Mouse (Mus musculus) liver, embryonic 11.5 days (tissue): ENCODE measurements around the gene Qsox2. TPM values are rescaled to one million over a fixed set of nuclear protein-coding genes. Genes with fewer than 3 reads are reported as not detected.
A peak's percentile ranks its signal among the peaks of the same experiment; 100 is the strongest.

Experiments used
- ATAC-seq: fragments of 200-750 bp; cut with Nextera tagmentation; replicated peaks from 2 replicates; pipeline ENCODE4 v1.8.0; 2017; ENCODE audit warnings: moderate number of reproducible peaks, mild to moderate bottlenecking, moderate TSS enrichment, moderate library complexity; ENCODE audit not compliant: low FRiP score
- DNase-seq: peaks from one replicate; pipeline ENCODE4 v3.0.0-alpha.2; 2017; ENCODE audit warnings: low spot score
- H3K27ac ChIP-seq: fragments of 300-500 bp; sonication (generic); 2 replicates; pipeline ENCODE4 v1.5.1; 2014; ENCODE audit warnings: mild to moderate bottlenecking, low read depth, low read length, control low read depth
- H3K27me3 ChIP-seq: fragments of 300-500 bp; sonication (generic); replicated peaks from 2 replicates; pipeline ENCODE4 v1.6.1; 2014; ENCODE audit warnings: low read length, mixed read lengths; ENCODE audit not compliant: control insufficient read depth, insufficient read depth
- H3K36me3 ChIP-seq: fragments of 300-500 bp; sonication (generic); 2 replicates; pipeline ENCODE4 v1.6.1; 2014; ENCODE audit warnings: mild to moderate bottlenecking, low read length, moderate library complexity, mixed read lengths; ENCODE audit not compliant: control insufficient read depth, insufficient read depth
- H3K4me1 ChIP-seq: fragments of 300-500 bp; sonication (generic); replicated peaks from 2 replicates; pipeline ENCODE4 v1.6.1; 2014; ENCODE audit warnings: low read length, mixed read lengths; ENCODE audit not compliant: control insufficient read depth, insufficient read depth
- H3K4me2 ChIP-seq: fragments of 300-500 bp; sonication (generic); 2 replicates; pipeline ENCODE4 v1.6.1; 2014; ENCODE audit warnings: mild to moderate bottlenecking, control low read depth, moderate library complexity
- H3K4me3 ChIP-seq: fragments of 300-500 bp; sonication (generic); 2 replicates; pipeline ENCODE4 v1.5.1; 2014; ENCODE audit warnings: low read depth, low read length, control low read depth
- H3K9ac ChIP-seq: fragments of 300-500 bp; sonication (generic); 2 replicates; pipeline ENCODE4 v1.6.1; 2014; ENCODE audit warnings: low read depth, low read length, control low read depth
- H3K9me3 ChIP-seq: fragments of 300-500 bp; sonication (generic); 2 replicates; pipeline ENCODE4 v1.6.1; 2016; ENCODE audit warnings: low read length, inconsistent platforms, mixed read lengths; ENCODE audit not compliant: control insufficient read depth
- WGBS: fragments of 180-500 bp; shearing (Covaris S2); extraction: QIAGEN DNeasy Blood & Tissue Kit; methylation state at CpG from one replicate; pipeline ENCODE4 v1.1.7; 2014; 5-methylcytosine and 5-hydroxymethylcytosine counted together
- polyA plus RNA-seq: library from polyadenylated mRNA; unstranded; fragments of >200 nt; fragmentation: Nextera tagmentation; extraction: Ambion mirVana; gene quantifications from 2 replicates; pipeline ENCODE4 v1.2.1, GENCODE M21; 2014

The Qsox2 gene
- polyA plus RNA-seq, 1 experiment from 2014 or later = 14.7 TPM

GRCm38 (mm10) chr2:26264646-26265045, 27.3 kb upstream of the Qsox2 start:
- H3K9me3 ChIP-seq = no peaks in the 10 kb centered on the region
- DNase-seq (no peak), ATAC-seq (no peak)
- no peaks in the 10 kb centered on the region for H3K4me1 ChIP-seq
- WGBS = 58% methylated on average over 4 of the region's 4 CpGs
- H3K9ac ChIP-seq = no peak overlapping the region
- H3K4me2 ChIP-seq = no peak overlapping the region
- no peak overlapping the region for H3K27ac ChIP-seq
- no peak overlapping the region for H3K4me3 ChIP-seq
- H3K36me3 ChIP-seq = no peaks in the 10 kb centered on the region
- no peaks in the 10 kb centered on the region for H3K27me3 ChIP-seq

- H3K4me2 ChIP-seq = no peak overlapping the region
- H3K4me3 ChIP-seq = no peak overlapping the region
- H3K9me3 ChIP-seq = no peaks in the 10 kb centered on the region
- no peaks in the 10 kb centered on the region for H3K4me1 ChIP-seq
- H3K27ac ChIP-seq = no peak overlapping the region
- 76% methylated on average over 16 of the region's 16 CpGs for WGBS
- no peak overlapping the region for H3K9ac ChIP-seq
- H3K36me3 ChIP-seq = no peaks in the 10 kb centered on the region
- no peak for ATAC-seq
- H3K27me3 ChIP-seq = peaks cover 6% of the 10 kb centered on the region; the same call in 1 of the 2 replicates
- no peak for DNase-seq
Observed at GRCm38 (mm10) chr2:26257315-26258096, 20.2 kb upstream of the Qsox2 start.

GRCm38 (mm10) chr2:26254816-26255215, 17.5 kb upstream of the Qsox2 start:
- no peaks in the 10 kb centered on the region for H3K36me3 ChIP-seq
- ATAC-seq (no peak), DNase-seq (no peak)
- WGBS = 65% methylated on average over 4 of the region's 4 CpGs
- H3K27ac ChIP-seq = no peak overlapping the region
- H3K27me3 ChIP-seq = peaks cover 6% of the 10 kb centered on the region; the same call in 1 of the 2 replicates
- H3K4me3 ChIP-seq = no peak overlapping the region
- no peaks in the 10 kb centered on the region for H3K4me1 ChIP-seq
- no peak overlapping the region for H3K9ac ChIP-seq
- no peak overlapping the region for H3K4me2 ChIP-seq
- H3K9me3 ChIP-seq = no peaks in the 10 kb centered on the region

- Histone ChIP-seq H3K9me3 (no peaks in the 10 kb centered on the region), H3K4me2 (no peak overlapping the region), H3K9ac (no peak overlapping the region), H3K27ac (no peak overlapping the region), H3K4me3 (no peak overlapping the region), H3K36me3 (no peaks in the 10 kb centered on the region), H3K4me1 (no peaks in the 10 kb centered on the region), H3K27me3 (peaks cover 6% of the 10 kb centered on the region; the same call in 1 of the 2 replicates)
- no peak for DNase-seq
- ATAC-seq = no peak
- WGBS = 48% methylated on average over 8 of the region's 8 CpGs
Observed at GRCm38 (mm10) chr2:26252514-26253206, 15.3 kb upstream of the Qsox2 start.

GRCm38 (mm10) chr2:26247531-26247930, 10.2 kb upstream of the Qsox2 start:
- Histone ChIP-seq H3K27me3 (0 out of 2 replicates have a peak, but pooled peaks cover 2% of the 10 kb centered on the region), H3K9ac (no peak overlapping the region), H3K36me3 (no peaks in the 10 kb centered on the region), H3K4me2 (no peak overlapping the region), H3K27ac (no peak overlapping the region), H3K9me3 (no peaks in the 10 kb centered on the region), H3K4me3 (no peak overlapping the region), H3K4me1 (no peaks in the 10 kb centered on the region)
- WGBS = 42% methylated on average over 3 of the region's 3 CpGs
- no peak for DNase-seq
- no peak for ATAC-seq

- Histone ChIP-seq H3K4me3 (no peak overlapping the region), H3K9ac (no peak overlapping the region), H3K27ac (no peak overlapping the region), H3K9me3 (no peaks in the 10 kb centered on the region), H3K4me2 (no peak overlapping the region), H3K36me3 (no peaks in the 10 kb centered on the region), H3K27me3 (no peaks in the 10 kb centered on the region; the same call in 1 of the 2 replicates), H3K4me1 (peaks cover 7% of the 10 kb centered on the region; the same call in 1 of the 2 replicates)
- ATAC-seq (no peak), DNase-seq (no peak)
- 78% methylated on average over 3 of the region's 3 CpGs for WGBS
Observed at GRCm38 (mm10) chr2:26240841-26241240, 3.5 kb upstream of the Qsox2 start.

GRCm38 (mm10) chr2:26240330-26240729, 3.0 kb upstream of the Qsox2 start:
- H3K9ac ChIP-seq = no peak overlapping the region
- no peak overlapping the region for H3K4me3 ChIP-seq
- H3K27me3 ChIP-seq = no peaks in the 10 kb centered on the region; the same call in 1 of the 2 replicates
- no peak overlapping the region for H3K27ac ChIP-seq
- peaks cover 12% of the 10 kb centered on the region for H3K4me1 ChIP-seq
- H3K36me3 ChIP-seq = no peaks in the 10 kb centered on the region
- H3K9me3 ChIP-seq = no peaks in the 10 kb centered on the region
- ATAC-seq (no peak), DNase-seq (no peak)
- no peak overlapping the region for H3K4me2 ChIP-seq
- WGBS = 59% methylated on average over 9 of the region's 9 CpGs

- ATAC-seq (peak; percentile 31), DNase-seq (peak; percentile 38)
- Histone ChIP-seq H3K9me3 (no peaks in the 10 kb centered on the region), H3K4me1 (peaks cover 27% of the 10 kb centered on the region), H3K36me3 (no peaks in the 10 kb centered on the region), H3K27me3 (no peaks in the 10 kb centered on the region; the same call in 1 of the 2 replicates), H3K4me2 (peak overlapping the region; percentile 86), H3K27ac (peak overlapping the region; percentile 75; the same call in 1 of the 2 replicates), H3K4me3 (peak overlapping the region; percentile 92), H3K9ac (peak overlapping the region; percentile 97)
- under 1% methylated on average over 51 of the region's 51 CpGs for WGBS
Observed at GRCm38 (mm10) chr2:26236681-26237289, 540 bp downstream of the Qsox2 start.
